Mouse (Mus musculus): ENCODE results near the gene Smurf2. TPM values are rescaled to one million over a fixed set of nuclear protein-coding genes. Genes with fewer than 3 reads are reported as not detected.
A peak's percentile ranks its signal among the peaks of the same experiment; 100 is the strongest.
"Not testable (repeated sequence)": the region's sequence is repeated elsewhere in the genome, so short reads cannot be mapped to it uniquely, and the experiment has no call there.

Smurf2 gene
- polyA plus RNA-seq, 1 experiment from 2014 or later = 20.0 TPM

GRCm38 (mm10) chr11:106784476-106784875, 136.0 kb downstream of the Smurf2 start:
- DNase-seq (ENCODE audit: low spot score) (no peak), ATAC-seq (no peak)
- Histone ChIP-seq H3K27ac (ENCODE audit: low read length) (no peak overlapping the region), H3K9me3 (ENCODE audit: low read length) (no peaks in the 10 kb centered on the region), H3K4me1 (ENCODE audit: insufficient read depth, low read depth, low read length) (peaks cover 7% of the 10 kb centered on the region; the same call in 1 of the 2 replicates), H3K27me3 (replicated peaks; ENCODE audit: insufficient read depth, low read length) (no peaks in the 10 kb centered on the region), H3K4me3 (ENCODE audit: low read depth, low read length) (no peak overlapping the region), H3K36me3 (ENCODE audit: insufficient read depth, low read length) (peaks cover 44% of the 10 kb centered on the region; the same call in 1 of the 2 replicates), H3K4me2 (replicated peaks; ENCODE audit: low read depth, low read length) (no peak overlapping the region), H3K9ac (replicated peaks; ENCODE audit: low read depth) (no peak overlapping the region)
- 78% methylated on average over 2 of the region's 2 CpGs for WGBS
- TF ChIP-seq CTCF (IDR thresholded peaks at IDR 0.05) = no peak
- TF ChIP-seq EP300 (IDR thresholded peaks at IDR 0.05) = no peak

GRCm38 (mm10) chr11:106782841-106783764, 137.4 kb downstream of the Smurf2 start:
- Histone ChIP-seq H3K4me1 (ENCODE audit: insufficient read depth, low read depth, low read length) (peaks cover 7% of the 10 kb centered on the region; the same call in 1 of the 2 replicates), H3K4me2 (replicated peaks; ENCODE audit: low read depth, low read length) (no peak overlapping the region), H3K9me3 (ENCODE audit: low read length) (no peaks in the 10 kb centered on the region), H3K36me3 (ENCODE audit: insufficient read depth, low read length) (peaks cover 44% of the 10 kb centered on the region; the same call in 1 of the 2 replicates), H3K27me3 (replicated peaks; ENCODE audit: insufficient read depth, low read length) (no peaks in the 10 kb centered on the region), H3K27ac (ENCODE audit: low read length) (no peak overlapping the region), H3K9ac (replicated peaks; ENCODE audit: low read depth) (no peak overlapping the region), H3K4me3 (ENCODE audit: low read depth, low read length) (no peak overlapping the region)
- DNase-seq (ENCODE audit: low spot score) (no peak), ATAC-seq (no peak)
- 73% methylated on average over 9 of the region's 9 CpGs for WGBS
- TF ChIP-seq EP300 (IDR thresholded peaks at IDR 0.05) = no peak
- no peak for TF ChIP-seq CTCF (IDR thresholded peaks at IDR 0.05)

GRCm38 (mm10) chr11:106782271-106782670, 138.2 kb downstream of the Smurf2 start:
- not testable (repeated sequence) for ATAC-seq

GRCm38 (mm10) chr11:106780590-106781220, 139.8 kb downstream of the Smurf2 start:
- H3K4me3 ChIP-seq (ENCODE audit: low read depth, low read length) = no peak overlapping the region
- H3K36me3 ChIP-seq (ENCODE audit: insufficient read depth, low read length) = peaks cover 35% of the 10 kb centered on the region; the same call in 1 of the 2 replicates
- WGBS = 77% methylated on average over 6 of the region's 6 CpGs
- ATAC-seq (no peak), DNase-seq (ENCODE audit: low spot score) (no peak)
- H3K27me3 ChIP-seq (replicated peaks; ENCODE audit: insufficient read depth, low read length) = no peaks in the 10 kb centered on the region
- no peak overlapping the region for H3K9ac ChIP-seq (replicated peaks; ENCODE audit: low read depth)
- peaks cover 7% of the 10 kb centered on the region; the same call in 1 of the 2 replicates for H3K4me1 ChIP-seq (ENCODE audit: insufficient read depth, low read depth, low read length)
- no peak overlapping the region for H3K27ac ChIP-seq (ENCODE audit: low read length)
- H3K9me3 ChIP-seq (ENCODE audit: low read length) = no peaks in the 10 kb centered on the region
- no peak for TF ChIP-seq CTCF (IDR thresholded peaks at IDR 0.05)
- no peak for TF ChIP-seq EP300 (IDR thresholded peaks at IDR 0.05)
- H3K4me2 ChIP-seq (replicated peaks; ENCODE audit: low read depth, low read length) = no peak overlapping the region

More at GRCm38 (mm10) chr11:106782271-106782670, 138.2 kb downstream of the Smurf2 start:
- not testable (repeated sequence) for H3K27ac ChIP-seq (ENCODE audit: low read length); H3K9ac ChIP-seq (replicated peaks; ENCODE audit: low read depth); H3K4me3 ChIP-seq (ENCODE audit: low read depth, low read length); H3K9me3 ChIP-seq (ENCODE audit: low read length); DNase-seq (ENCODE audit: low spot score); H3K4me2 ChIP-seq (replicated peaks; ENCODE audit: low read depth, low read length); H3K27me3 ChIP-seq (replicated peaks; ENCODE audit: insufficient read depth, low read length); H3K4me1 ChIP-seq (ENCODE audit: insufficient read depth, low read depth, low read length)
- peaks cover 43% of the 10 kb centered on the region; the same call in 1 of the 2 replicates for H3K36me3 ChIP-seq (ENCODE audit: insufficient read depth, low read length)
- WGBS = 80% methylated on average over 7 of the region's 7 CpGs

GRCm38 (mm10) chr11:106780089-106780425, 140.5 kb downstream of the Smurf2 start:
- ATAC-seq (no peak; the same call in 1 of the 2 replicates), DNase-seq (ENCODE audit: low spot score) (no peak)
- Histone ChIP-seq H3K4me2 (replicated peaks; ENCODE audit: low read depth, low read length) (peak overlapping the region; percentile 91; the same call in 1 of the 2 replicates), H3K4me3 (ENCODE audit: low read depth, low read length) (peak overlapping the region; percentile 68; the same call in 1 of the 2 replicates), H3K27me3 (replicated peaks; ENCODE audit: insufficient read depth, low read length) (no peaks in the 10 kb centered on the region), H3K36me3 (ENCODE audit: insufficient read depth, low read length) (peaks cover 30% of the 10 kb centered on the region; the same call in 1 of the 2 replicates), H3K4me1 (ENCODE audit: insufficient read depth, low read depth, low read length) (peaks cover 7% of the 10 kb centered on the region; the same call in 1 of the 2 replicates), H3K27ac (ENCODE audit: low read length) (peak overlapping the region; percentile 95), H3K9ac (replicated peaks; ENCODE audit: low read depth) (peak overlapping the region; percentile 75; the same call in 1 of the 2 replicates), H3K9me3 (ENCODE audit: low read length) (no peaks in the 10 kb centered on the region)
- TF ChIP-seq EP300 (IDR thresholded peaks at IDR 0.05) = no peak
- TF ChIP-seq CTCF (IDR thresholded peaks at IDR 0.05) = no peak
- WGBS = 62% methylated on average over 4 of the region's 4 CpGs

All from lung, postnatal 0 days (tissue).